Mouse (Mus musculus): ENCODE measurements around the gene Gtf2b. TPM values are rescaled to one million over a fixed set of nuclear protein-coding genes. Genes with fewer than 3 reads are reported as not detected.

Gene Gtf2b
- total RNA-seq, 2 experiments from 2014 or later: 13.9 to 14.3 TPM

- intact Hi-C loops (cut with DNase I; ENCODE audit: low total_unique reads): no loop called here
- no peak for DNase-seq
Observed at GRCm38 (mm10) chr3:142786423-142787072, 21.7 kb downstream of the Gtf2b start.

- intact Hi-C loops (cut with DNase I; ENCODE audit: low total_unique reads): no loop called here
- DNase-seq: no peak
Observed at GRCm38 (mm10) chr3:142795587-142795986, 30.7 kb downstream of the Gtf2b start.

- DNase-seq: no peak
- intact Hi-C loops (cut with DNase I; ENCODE audit: low total_unique reads): no loop called here
Observed at GRCm38 (mm10) chr3:142811582-142811981, 46.7 kb downstream of the Gtf2b start.

- intact Hi-C loops (cut with DNase I; ENCODE audit: low total_unique reads): no loop called here
- no peak for DNase-seq
Observed at GRCm38 (mm10) chr3:142817506-142817905, 52.7 kb downstream of the Gtf2b start.

GRCm38 (mm10) chr3:142823606-142824005 is 58.8 kb downstream of the Gtf2b start:
- no peak for DNase-seq
- intact Hi-C loops (cut with DNase I; ENCODE audit: low total_unique reads): no loop called here

GRCm38 (mm10) chr3:142826449-142827146 is 61.8 kb downstream of the Gtf2b start:
- intact Hi-C loops (cut with DNase I; ENCODE audit: low total_unique reads): no loop called here

GRCm38 (mm10) chr3:142832910-142833309 is 68.1 kb downstream of the Gtf2b start:
- no peak for DNase-seq
- intact Hi-C loops (cut with DNase I; ENCODE audit: low total_unique reads): no loop called here

More at GRCm38 (mm10) chr3:142826449-142827146, 61.8 kb downstream of the Gtf2b start:
- no peak for DNase-seq

Other genes starting within 250 kb of the Gtf2b start
- 1 to 10 TPM; 5.7 to 6.3 TPM for gene Gbp7, start 234.7 kb upstream of the Gtf2b start, total RNA-seq (2021)
- 1 to 10 TPM; 5.2 to 7.6 TPM for gene Gbp3, start 205.0 kb upstream of the Gtf2b start, total RNA-seq (2021)
- gene Gbp2b, start 170.2 kb upstream of the Gtf2b start, total RNA-seq (2021): under 1 TPM in 1 of 2 experiments, not detected in 1; 0.11 TPM
- gene Gbp2, start 144.4 kb upstream of the Gtf2b start, total RNA-seq (2021): 1 to 10 TPM; 3.6 to 4.0 TPM
- gene Kyat3, start 64.0 kb upstream of the Gtf2b start, total RNA-seq (2021): 1 to 10 TPM; 4.2 to 4.3 TPM
- 10 to 100 TPM; 32.9 to 34.2 TPM for gene Pkn2, start 117.0 kb downstream of the Gtf2b start, total RNA-seq (2021)

All from gastrocnemius, postnatal 14 days (tissue).